Mouse (Mus musculus): ENCODE data around the gene Lrrk1. TPM values are rescaled to one million over a fixed set of nuclear protein-coding genes. Genes with fewer than 3 reads are reported as not detected.

Gene Lrrk1
- total and polyA plus RNA-seq, 3 experiments, result 5.0 to 16.9 (median 13.6) TPM

GRCm38 (mm10) chr7:66176929-66177328 lies 211.2 kb downstream of the Lrrk1 start:
- Histone ChIP-seq H3K79me2 (replicated peaks; ENCODE audit: control insufficient read depth, extremely low read depth, insufficient read depth, poor library complexity, severe bottlenecking) (no peaks in the 10 kb centered on the region), H3K4me1 (ENCODE audit: control insufficient read depth in 1 of 2, insufficient read depth in 2 of 2) (peaks cover 7 to 31% of the 10 kb centered on the region in 2 experiments), H3K36me3 (replicated peaks in 1 of 2; ENCODE audit: control insufficient read depth in 1 of 2, insufficient read depth in 1 of 2, low read length in 1 of 2) (peaks cover 0 to 11% of the 10 kb centered on the region in 2 experiments), H3K9ac (ENCODE audit: insufficient read depth, low read depth) (no peak overlapping the region), H3K4me2 (ENCODE audit: insufficient read depth, low read depth, poor library complexity, severe bottlenecking) (no peak overlapping the region), H3K27me3 (replicated peaks) (no peaks in the 10 kb centered on the region), H3K9me3 (replicated peaks; ENCODE audit: low read length) (no peaks in the 10 kb centered on the region), H3K4me3 (replicated peaks in 1 of 3; ENCODE audit: low read depth in 2 of 3, low read length in 2 of 3, poor library complexity in 1 of 3) (no peak overlapping the region), H3K27ac (ENCODE audit: insufficient read depth, low read depth) (no peak overlapping the region)
- TF ChIP-seq NRF1 (IDR thresholded peaks at IDR 0.05; ENCODE audit: low read depth, low read length), result no peak
- no peak for TF ChIP-seq JUND (conservative IDR thresholded peaks at IDR 0.05; ENCODE audit: low read depth, low read length)
- dilution Hi-C loops (cut with MboI; ENCODE audit: extremely low pct_ligation_motif_present, extremely low pct_unique_long_range_greater_than_20kb, low sequenced_read_pairs), result no loop called here
- in situ Hi-C loops (cut with MboI; ENCODE audit: low pct_ligation_motif_present, low pct_unique_long_range_greater_than_20kb, low sequenced_read_pairs), result loop anchor here (10.0 kb wide), 1 partner anchor 62 kb away; no protein-coding TSS in a partner anchor
- no peak for DNase-seq (ENCODE audit: extremely low read depth)

Other genes starting within 250 kb of the Lrrk1 start
- not detected in 2 replicates for gene Gm10974, start 22.4 kb downstream of the Lrrk1 start, total RNA-seq (2012; rRNA removed)
- not detected in 2 replicates for gene Gm10974, start 22.4 kb downstream of the Lrrk1 start, total RNA-seq (2014; rRNA removed)
- gene Gm10974, start 22.4 kb downstream of the Lrrk1 start, polyA plus RNA-seq (2012; ENCODE audit: insufficient read length, low read depth), result not detected in 2 replicates
- 1.0 and 6.2 TPM in 2 replicates for gene Aldh1a3, start 39.2 kb upstream of the Lrrk1 start, total RNA-seq (2012; rRNA removed)
- gene Aldh1a3, start 39.2 kb upstream of the Lrrk1 start, total RNA-seq (2014; rRNA removed), result 0.35 TPM in 1 of 2 replicates, not detected in the other
- gene Aldh1a3, start 39.2 kb upstream of the Lrrk1 start, polyA plus RNA-seq (2012; ENCODE audit: insufficient read length, low read depth), result 3.2 and 4.6 TPM in 2 replicates

All from CH12.LX (cell line).